Mouse (Mus musculus) lung, embryonic 15.5 days (tissue): ENCODE measurements around the gene H2-DMa. TPM values are rescaled to one million over a fixed set of nuclear protein-coding genes. Genes with fewer than 3 reads are reported as not detected.

Experiments used
- ATAC-seq: fragments of 200-750 bp; cut with Nextera tagmentation; 2 replicates; pipeline ENCODE4 v1.8.0; 2017; ENCODE audit warnings: moderate number of reproducible peaks, borderline replicate concordance; ENCODE audit not compliant: low FRiP score, low TSS enrichment; ENCODE audit errors: extremely low read depth
- H3K27ac ChIP-seq: fragments of 300-500 bp; sonication (generic); 2 replicates; pipeline ENCODE4 v1.5.1; 2015; ENCODE audit warnings: moderate library complexity, mild to moderate bottlenecking, inconsistent platforms
- H3K27me3 ChIP-seq: fragments of 300-500 bp; sonication (generic); 2 replicates; pipeline ENCODE4 v1.6.1; 2015; ENCODE audit warnings: inconsistent platforms
- H3K36me3 ChIP-seq: fragments of 300-500 bp; sonication (generic); 2 replicates; pipeline ENCODE4 v1.6.1; 2015; ENCODE audit warnings: inconsistent platforms
- H3K4me1 ChIP-seq: fragments of 300-500 bp; sonication (generic); 2 replicates; pipeline ENCODE4 v1.6.1; 2015; ENCODE audit warnings: inconsistent platforms
- H3K4me2 ChIP-seq: fragments of 300-500 bp; sonication (generic); 2 replicates; pipeline ENCODE4 v1.6.1; 2015; ENCODE audit warnings: inconsistent platforms, mild to moderate bottlenecking, moderate library complexity
- H3K4me3 ChIP-seq: fragments of 300-500 bp; sonication (generic); 2 replicates; pipeline ENCODE4 v1.5.1; 2015; ENCODE audit warnings: mild to moderate bottlenecking, inconsistent platforms
- H3K9ac ChIP-seq: fragments of 300-500 bp; sonication (generic); 2 replicates; pipeline ENCODE4 v1.6.1; 2015; ENCODE audit warnings: inconsistent platforms
- H3K9me3 ChIP-seq: fragments of 300-500 bp; sonication (generic); 2 replicates; pipeline ENCODE4 v1.6.1; 2016; ENCODE audit warnings: inconsistent platforms
- WGBS: fragments of 180-500 bp; shearing (Covaris S2); methylation state at CpG from one replicate; pipeline ENCODE4 v1.1.7; 2015; 5-methylcytosine and 5-hydroxymethylcytosine counted together
- polyA plus RNA-seq: library from polyadenylated mRNA; unstranded; fragments of >200 nt; fragmentation: Nextera tagmentation; extraction: Ambion mirVana; gene quantifications from 2 replicates; pipeline ENCODE4 v1.2.1, GENCODE M21; 2015

Gene H2-DMa
- 12.1 and 13.8 TPM in 2 replicates for polyA plus RNA-seq

DNA sequence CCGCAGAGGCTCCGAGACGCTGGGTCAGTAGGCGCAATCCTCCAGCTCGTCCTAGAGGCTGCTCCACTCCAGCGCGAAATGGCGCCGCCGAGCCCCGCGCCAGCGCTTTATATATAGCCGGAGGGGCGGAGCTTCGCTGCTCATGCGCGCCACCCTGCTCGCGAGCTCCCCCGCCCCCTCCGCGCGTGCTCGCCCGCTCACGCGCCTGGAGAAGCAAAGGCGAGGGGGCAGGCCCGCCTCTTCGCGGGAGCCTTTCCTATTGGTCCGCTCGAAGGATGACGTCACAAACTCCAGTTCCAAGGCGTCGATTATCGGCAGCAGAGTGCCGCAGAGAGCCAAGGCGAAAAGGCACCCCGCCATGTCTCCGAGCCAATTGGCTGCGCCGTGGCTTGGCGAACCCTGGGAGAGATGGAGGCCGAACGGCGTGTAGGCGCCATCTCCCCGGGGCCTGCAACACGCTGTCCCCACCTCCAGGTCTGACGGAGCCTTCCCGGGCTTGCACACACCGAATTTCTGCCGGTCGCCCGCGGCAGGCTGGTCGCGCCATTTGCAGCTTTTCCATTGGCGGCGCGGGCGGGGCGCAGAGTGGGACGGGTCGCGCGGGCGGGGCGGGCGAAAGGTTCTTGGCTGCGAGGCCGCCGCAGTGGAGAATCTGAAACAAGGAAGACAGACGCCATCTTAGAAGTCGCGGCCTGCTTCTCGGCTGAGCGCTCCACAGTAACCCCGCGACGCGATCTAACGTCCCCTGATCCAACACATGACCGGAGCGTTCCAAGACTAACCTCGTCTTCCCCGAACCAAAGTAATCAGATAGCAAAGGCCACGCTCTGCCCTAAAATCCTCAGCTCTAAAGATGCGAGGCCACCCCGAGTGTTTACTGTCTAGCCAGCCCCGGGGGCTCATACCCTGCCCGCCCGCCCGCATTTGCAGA lies at the start of gene H2-DMa:
Gene H2-DMa (plus strand): TSS at position 293 of the 931 bp plus-strand sequence.
- no peaks in the 10 kb centered on the region for H3K9me3 ChIP-seq
- H3K27me3 ChIP-seq, result no peaks in the 10 kb centered on the region
- peak within 1 kb of the TSS; percentile 94 for H3K9ac ChIP-seq
- peaks cover 29% of the 10 kb centered on the region for H3K4me1 ChIP-seq
- peaks cover 37% of the 10 kb centered on the region for H3K36me3 ChIP-seq
- under 1% methylated on average over 96 of the region's 96 CpGs for WGBS
- peak within 1 kb of the TSS; percentile 82 for H3K4me2 ChIP-seq
- ATAC-seq, result peak; percentile 74
- peak within 1 kb of the TSS; percentile 100 for H3K27ac ChIP-seq
- peak within 1 kb of the TSS; percentile 75 for H3K4me3 ChIP-seq

DNA sequence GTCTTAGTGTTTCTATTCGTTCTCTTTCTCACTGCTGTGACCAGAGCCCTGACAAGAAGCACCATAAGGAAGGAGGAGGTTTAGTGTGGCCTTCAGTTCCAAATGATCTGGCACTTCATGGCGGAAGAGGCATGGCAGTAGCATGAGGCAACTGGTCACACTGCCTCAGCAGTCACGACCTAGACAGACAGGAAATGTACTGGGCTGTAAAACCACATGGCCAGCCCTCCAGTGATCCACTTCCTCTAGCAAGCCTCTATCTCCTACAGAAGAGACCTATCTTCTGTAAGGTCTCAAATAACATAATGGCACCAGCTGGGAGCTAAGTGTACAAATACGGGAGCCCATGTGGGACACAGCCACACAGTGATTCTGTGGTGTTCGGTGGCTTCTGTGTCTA lies 47.2 kb upstream of the H2-DMa start:
- 61% methylated on average over 5 of the region's 5 CpGs for WGBS
- ATAC-seq, result no peak
- Histone ChIP-seq H3K4me3 (no peak overlapping the region), H3K4me1 (no peaks in the 10 kb centered on the region), H3K4me2 (no peak overlapping the region), H3K36me3 (no peaks in the 10 kb centered on the region), H3K27me3 (peaks cover 10% of the 10 kb centered on the region), H3K27ac (no peak overlapping the region), H3K9me3 (no peaks in the 10 kb centered on the region), H3K9ac (no peak overlapping the region)

DNA sequence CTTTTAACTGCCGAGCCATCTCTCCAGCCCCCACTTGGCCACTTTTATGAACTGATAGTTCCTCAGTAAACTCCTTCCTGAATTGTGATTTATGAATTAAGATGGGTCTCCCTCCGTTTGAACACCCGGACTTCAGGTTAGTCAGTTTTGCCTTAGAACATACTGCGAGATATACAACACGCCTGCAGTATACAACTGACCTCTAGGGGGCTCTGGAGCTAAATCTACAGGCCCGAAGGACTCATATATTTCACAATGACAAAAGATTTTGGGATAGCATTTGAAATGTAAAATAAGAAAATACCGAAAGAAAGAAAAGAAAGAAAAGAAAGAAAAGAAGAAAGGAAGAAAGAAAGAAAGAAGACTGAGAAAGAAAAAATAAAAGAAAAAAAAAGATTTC lies 44.1 kb upstream of the H2-DMa start:
- no peak overlapping the region for H3K9ac ChIP-seq
- ATAC-seq, result no peak
- H3K36me3 ChIP-seq, result no peaks in the 10 kb centered on the region
- no peak overlapping the region for H3K27ac ChIP-seq
- H3K9me3 ChIP-seq, result no peaks in the 10 kb centered on the region
- H3K4me2 ChIP-seq, result no peak overlapping the region
- peaks cover 14% of the 10 kb centered on the region for H3K27me3 ChIP-seq
- 37% methylated on average over 7 of the region's 7 CpGs for WGBS
- no peak overlapping the region for H3K4me3 ChIP-seq
- H3K4me1 ChIP-seq, result no peaks in the 10 kb centered on the region

- H3K4me2 ChIP-seq, result no peak overlapping the region
- peaks cover 14% of the 10 kb centered on the region for H3K27me3 ChIP-seq
- H3K9me3 ChIP-seq, result no peaks in the 10 kb centered on the region
- no peaks in the 10 kb centered on the region for H3K4me1 ChIP-seq
- no peak overlapping the region for H3K4me3 ChIP-seq
- H3K27ac ChIP-seq, result no peak overlapping the region
- under 1% methylated on average over 9 of the region's 9 CpGs for WGBS
- no peaks in the 10 kb centered on the region for H3K36me3 ChIP-seq
- H3K9ac ChIP-seq, result no peak overlapping the region
- no peak for ATAC-seq
Observed at GRCm38 (mm10) chr17:34077549-34077948, 41.8 kb upstream of the H2-DMa start.

- no peak for ATAC-seq
- Histone ChIP-seq H3K9ac (no peak overlapping the region), H3K4me3 (no peak overlapping the region), H3K27ac (no peak overlapping the region), H3K4me1 (no peaks in the 10 kb centered on the region), H3K27me3 (peaks cover 14% of the 10 kb centered on the region), H3K9me3 (no peaks in the 10 kb centered on the region), H3K36me3 (no peaks in the 10 kb centered on the region), H3K4me2 (no peak overlapping the region)
- WGBS, result 50% methylated on average over 4 of the region's 4 CpGs
Observed at GRCm38 (mm10) chr17:34078148-34078547, 41.2 kb upstream of the H2-DMa start.

GRCm38 (mm10) chr17:34079002-34079401 lies 40.3 kb upstream of the H2-DMa start:
- Histone ChIP-seq H3K4me1 (no peaks in the 10 kb centered on the region), H3K27ac (no peak overlapping the region), H3K9me3 (no peaks in the 10 kb centered on the region), H3K9ac (no peak overlapping the region), H3K4me2 (no peak overlapping the region), H3K36me3 (no peaks in the 10 kb centered on the region), H3K4me3 (no peak overlapping the region), H3K27me3 (peaks cover 14% of the 10 kb centered on the region)
- no peak for ATAC-seq
- 83% methylated on average over 11 of the region's 11 CpGs for WGBS

- Histone ChIP-seq H3K4me1 (no peaks in the 10 kb centered on the region), H3K4me2 (no peak overlapping the region), H3K4me3 (no peak overlapping the region), H3K36me3 (no peaks in the 10 kb centered on the region), H3K9me3 (no peaks in the 10 kb centered on the region), H3K27me3 (peaks cover 14% of the 10 kb centered on the region), H3K9ac (no peak overlapping the region), H3K27ac (no peak overlapping the region)
- ATAC-seq, result 0 out of 2 replicates have a peak, but pooled peaks have one; percentile 61
- WGBS, result 18% methylated on average over 5 of the region's 5 CpGs
Observed at GRCm38 (mm10) chr17:34079621-34080020, 39.7 kb upstream of the H2-DMa start.

DNA sequence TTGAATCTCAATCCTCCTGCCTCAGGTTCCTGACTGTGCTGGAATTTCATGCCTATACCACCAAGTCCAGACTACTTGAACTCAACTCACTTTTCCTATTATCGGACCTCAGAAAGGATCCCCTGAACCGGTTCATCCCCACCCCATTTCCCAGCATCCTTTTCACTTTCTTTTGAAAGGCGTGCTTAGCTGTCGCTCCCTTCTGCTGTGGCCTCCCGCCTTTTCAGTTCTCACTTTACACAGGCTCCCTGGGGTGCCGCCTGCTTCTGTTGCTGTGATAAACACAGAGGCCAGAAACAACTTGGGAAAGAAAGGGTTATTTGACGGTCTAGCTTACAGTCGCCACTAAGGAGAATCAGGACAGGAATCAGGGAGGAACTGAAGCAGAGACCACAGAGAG lies 36.2 kb upstream of the H2-DMa start:
- 16% methylated on average over 8 of the region's 8 CpGs for WGBS
- no peak overlapping the region for H3K27ac ChIP-seq
- no peaks in the 10 kb centered on the region for H3K9me3 ChIP-seq
- no peak overlapping the region for H3K9ac ChIP-seq
- ATAC-seq, result no peak
- no peak overlapping the region for H3K4me2 ChIP-seq
- H3K36me3 ChIP-seq, result no peaks in the 10 kb centered on the region
- H3K4me3 ChIP-seq, result no peak overlapping the region
- 0 out of 2 replicates have a peak, but pooled peaks cover 3% of the 10 kb centered on the region for H3K4me1 ChIP-seq
- H3K27me3 ChIP-seq, result 0 out of 2 replicates have a peak, but pooled peaks cover 4% of the 10 kb centered on the region

DNA sequence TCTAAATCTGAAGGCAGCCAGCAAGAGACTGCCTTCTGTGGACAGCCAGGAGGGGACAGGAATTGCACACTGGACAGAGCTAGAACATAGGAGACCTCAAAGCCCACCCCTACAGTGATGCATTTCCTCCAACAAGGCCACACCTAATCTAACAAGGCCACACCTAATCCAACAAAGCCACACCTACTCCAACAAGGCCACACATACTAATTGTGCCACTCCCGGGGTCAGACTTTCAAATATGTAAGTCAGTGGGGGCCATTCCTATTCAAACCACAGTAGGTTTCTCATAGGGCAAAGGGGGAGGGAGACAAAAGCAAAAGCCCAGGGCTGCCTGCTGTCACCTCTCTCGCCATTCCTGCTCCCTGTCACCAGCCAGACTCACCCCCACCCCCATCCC lies 32.0 kb upstream of the H2-DMa start:
- no peak overlapping the region for H3K9ac ChIP-seq
- no peak overlapping the region for H3K4me2 ChIP-seq
- no peak for ATAC-seq
- H3K4me1 ChIP-seq, result 0 out of 2 replicates have a peak, but pooled peaks cover 3% of the 10 kb centered on the region
- no peaks in the 10 kb centered on the region for H3K9me3 ChIP-seq
- WGBS, result 28% methylated on average over 2 of the region's 2 CpGs
- no peak overlapping the region for H3K27ac ChIP-seq
- H3K4me3 ChIP-seq, result no peak overlapping the region
- H3K27me3 ChIP-seq, result peaks cover 8% of the 10 kb centered on the region; the same call in 1 of the 2 replicates
- no peaks in the 10 kb centered on the region for H3K36me3 ChIP-seq

DNA sequence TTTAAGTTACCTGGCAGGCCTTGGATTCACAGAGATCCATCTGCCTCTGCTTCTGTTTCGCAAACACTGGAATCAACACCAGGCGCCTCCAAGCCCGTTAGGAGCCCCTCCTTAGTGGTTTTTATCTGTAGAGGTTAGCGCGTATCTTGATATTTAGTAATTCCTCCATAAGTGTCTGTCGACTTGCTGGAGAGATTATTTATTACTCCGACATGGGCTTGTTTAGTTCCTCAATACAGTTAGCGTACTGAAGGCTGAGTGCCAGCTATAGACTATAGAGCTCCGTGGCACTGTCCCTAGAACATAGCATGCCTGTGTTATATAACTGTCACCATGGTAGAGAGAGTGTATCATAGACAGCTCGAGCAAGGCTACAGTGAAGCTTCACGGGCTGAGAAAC lies 31.2 kb upstream of the H2-DMa start:
- Histone ChIP-seq H3K36me3 (no peaks in the 10 kb centered on the region), H3K4me1 (0 out of 2 replicates have a peak, but pooled peaks cover 3% of the 10 kb centered on the region), H3K4me3 (no peak overlapping the region), H3K27ac (no peak overlapping the region), H3K9ac (no peak overlapping the region), H3K27me3 (peaks cover 8% of the 10 kb centered on the region; the same call in 1 of the 2 replicates), H3K9me3 (no peaks in the 10 kb centered on the region), H3K4me2 (no peak overlapping the region)
- no peak for ATAC-seq
- 68% methylated on average over 11 of the region's 11 CpGs for WGBS

DNA sequence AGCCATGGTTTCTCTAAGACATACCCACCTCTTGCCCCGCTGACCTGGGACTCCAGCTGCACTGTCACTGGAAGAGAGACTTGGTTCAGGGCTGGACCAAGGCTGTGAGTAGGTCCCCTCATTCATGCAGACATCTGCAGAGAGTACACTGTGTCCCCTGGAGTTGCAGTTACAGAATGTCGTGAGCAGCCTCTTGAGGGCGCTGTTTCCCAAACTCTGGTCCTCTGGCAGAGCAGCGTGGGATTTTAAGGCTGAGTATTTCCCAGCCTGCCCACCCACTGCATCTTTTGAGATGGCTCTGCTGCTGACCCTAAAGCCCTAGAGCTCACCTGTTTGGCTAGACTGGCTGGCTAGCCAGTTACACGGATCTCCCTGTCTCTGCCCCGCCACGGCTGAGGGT lies 28.4 kb upstream of the H2-DMa start:
- Histone ChIP-seq H3K9ac (no peak overlapping the region), H3K9me3 (no peaks in the 10 kb centered on the region), H3K4me1 (0 out of 2 replicates have a peak, but pooled peaks cover 8% of the 10 kb centered on the region), H3K4me3 (no peak overlapping the region), H3K27me3 (peaks cover 4% of the 10 kb centered on the region; the same call in 1 of the 2 replicates), H3K36me3 (no peaks in the 10 kb centered on the region), H3K4me2 (no peak overlapping the region), H3K27ac (no peak overlapping the region)
- 52% methylated on average over 7 of the region's 7 CpGs for WGBS
- ATAC-seq, result no peak

- 30% methylated on average over 11 of the region's 11 CpGs for WGBS
- Histone ChIP-seq H3K4me3 (no peak within 1 kb of the TSS), H3K4me2 (no peak within 1 kb of the TSS), H3K36me3 (no peaks in the 10 kb centered on the region), H3K27ac (no peak within 1 kb of the TSS), H3K9ac (no peak within 1 kb of the TSS), H3K4me1 (0 out of 2 replicates have a peak, but pooled peaks cover 5% of the 10 kb centered on the region), H3K9me3 (no peaks in the 10 kb centered on the region), H3K27me3 (peaks cover 4% of the 10 kb centered on the region; the same call in 1 of the 2 replicates)
- ATAC-seq, result no peak
Observed at GRCm38 (mm10) chr17:34092197-34092875, 27.0 kb upstream of the H2-DMa start, which contains the start of gene H2-Oa. H2-Oa (plus strand) TSS chr17:34092340.
